Mouse (Mus musculus): ENCODE data around the gene Dis3l.
"Not testable (repeated sequence)": the region's sequence is repeated elsewhere in the genome, so short reads cannot be mapped to it uniquely, and the experiment has no call there.

Dis3l gene

GRCm38 (mm10) chr9:64316986-64317385 lies 24.1 kb downstream of the Dis3l start:
- DNase-seq (ENCODE audit: low spot score): no peak

GRCm38 (mm10) chr9:64314696-64315095 lies 26.4 kb downstream of the Dis3l start:
- no peak for DNase-seq (ENCODE audit: low spot score)

GRCm38 (mm10) chr9:64312128-64312527 lies 29.0 kb downstream of the Dis3l start:
- DNase-seq (ENCODE audit: low spot score): no peak

GRCm38 (mm10) chr9:64310996-64311785 lies 29.9 kb downstream of the Dis3l start:
- no peak for DNase-seq (ENCODE audit: low spot score)

GRCm38 (mm10) chr9:64306476-64307312 lies 34.4 kb downstream of the Dis3l start:
- no peak for DNase-seq (ENCODE audit: low spot score)

- not testable (repeated sequence) for DNase-seq (ENCODE audit: low spot score)
Observed at GRCm38 (mm10) chr9:64303086-64303485, 38.0 kb downstream of the Dis3l start.

GRCm38 (mm10) chr9:64282404-64282987 lies 58.6 kb downstream of the Dis3l start:
- DNase-seq (ENCODE audit: low spot score): no peak

- no peak for DNase-seq (ENCODE audit: low spot score)
Observed at GRCm38 (mm10) chr9:64281781-64282178, 59.3 kb downstream of the Dis3l start.

- peak; percentile 87 for DNase-seq (ENCODE audit: low spot score)
Observed at GRCm38 (mm10) chr9:64281105-64281780, 59.8 kb downstream of the Dis3l start, which contains the start of gene Tipin. Gene Tipin (plus strand): TSS chr9:64281581.

- DNase-seq (ENCODE audit: low spot score): no peak
Observed at GRCm38 (mm10) chr9:64278665-64279310, 62.3 kb downstream of the Dis3l start.

- no peak for DNase-seq (ENCODE audit: low spot score)
Observed at GRCm38 (mm10) chr9:64277706-64278105, 63.4 kb downstream of the Dis3l start.

GRCm38 (mm10) chr9:64274919-64275318 lies 66.2 kb downstream of the Dis3l start:
- DNase-seq (ENCODE audit: low spot score): no peak

GRCm38 (mm10) chr9:64274291-64274690 lies 66.8 kb downstream of the Dis3l start:
- DNase-seq (ENCODE audit: low spot score): no peak

- DNase-seq (ENCODE audit: low spot score): no peak
Observed at GRCm38 (mm10) chr9:64273757-64274156, 67.3 kb downstream of the Dis3l start.

- peak; percentile 8 for DNase-seq (ENCODE audit: low spot score)
Observed at GRCm38 (mm10) chr9:64272611-64273010, 68.5 kb downstream of the Dis3l start.

- no peak for DNase-seq (ENCODE audit: low spot score)
Observed at GRCm38 (mm10) chr9:64271249-64271648, 69.8 kb downstream of the Dis3l start.

GRCm38 (mm10) chr9:64268836-64269235 lies 72.3 kb downstream of the Dis3l start:
- DNase-seq (ENCODE audit: low spot score): not testable (repeated sequence)

GRCm38 (mm10) chr9:64268196-64268595 lies 72.9 kb downstream of the Dis3l start:
- no peak for DNase-seq (ENCODE audit: low spot score)

- no peak for DNase-seq (ENCODE audit: low spot score)
Observed at GRCm38 (mm10) chr9:64267231-64267630, 73.9 kb downstream of the Dis3l start.

- no peak for DNase-seq (ENCODE audit: low spot score)
Observed at GRCm38 (mm10) chr9:64264813-64265212, 76.3 kb downstream of the Dis3l start.

GRCm38 (mm10) chr9:64261023-64261422 lies 80.1 kb downstream of the Dis3l start:
- no peak for DNase-seq (ENCODE audit: low spot score)

GRCm38 (mm10) chr9:64259906-64260305 lies 81.2 kb downstream of the Dis3l start:
- no peak for DNase-seq (ENCODE audit: low spot score)
